Mouse (Mus musculus): ENCODE results near the gene Npas3. TPM values are rescaled to one million over a fixed set of nuclear protein-coding genes. Genes with fewer than 3 reads are reported as not detected.

The Npas3 gene
- polyA plus RNA-seq (2014; fragmentation: Nextera tagmentation; extraction: Ambion mirVana), result 0.77 and 1.3 TPM in 2 replicates

DNA sequence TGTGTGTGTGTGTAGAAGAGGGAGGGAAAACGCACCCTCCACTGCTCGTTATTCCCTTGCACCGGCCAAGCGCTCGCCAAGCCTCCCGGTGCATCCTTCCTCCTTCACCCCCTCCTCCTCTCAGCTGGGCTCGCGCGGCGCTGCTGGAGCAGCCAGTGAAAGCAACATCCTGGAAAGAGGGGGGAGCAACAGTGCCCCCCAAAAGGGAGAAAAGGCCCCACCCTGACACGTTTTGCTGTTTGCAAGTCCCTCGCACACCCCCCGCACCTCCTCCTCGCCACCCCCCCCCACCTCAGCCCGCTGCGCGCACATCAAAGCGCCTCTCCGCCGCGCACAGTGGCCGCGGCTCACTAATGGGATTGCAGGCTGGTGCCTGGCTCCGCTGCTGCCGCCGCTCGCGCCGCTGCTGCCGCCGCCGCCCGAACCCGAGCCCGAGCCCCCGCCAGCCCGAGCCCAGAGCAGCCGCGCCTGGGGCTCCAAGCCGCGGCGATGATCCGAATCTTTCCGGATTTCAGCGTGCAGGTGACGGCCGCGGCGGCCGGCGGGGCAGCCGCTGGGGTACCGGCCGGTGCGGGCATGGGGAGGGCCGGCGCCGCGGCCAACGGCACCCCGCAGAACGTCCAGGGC, at the start of gene Npas3:
Gene Npas3, plus strand, starts transcription at position 577 of the 627 bp plus-strand sequence.
- no peaks in the 10 kb centered on the region for H3K9me3 ChIP-seq (replicated peaks; ENCODE audit: control insufficient read depth, low read length)
- no peaks in the 10 kb centered on the region for H3K36me3 ChIP-seq (ENCODE audit: control insufficient read depth, insufficient read depth, low read length)
- H3K27me3 ChIP-seq (ENCODE audit: control insufficient read depth, insufficient read depth, low read length), result peaks cover 60% of the 10 kb centered on the region
- H3K9ac ChIP-seq (ENCODE audit: low read depth, low read length), result peak within 1 kb of the TSS; percentile 54
- no peak within 1 kb of the TSS for H3K27ac ChIP-seq (ENCODE audit: low read depth, low read length)
- H3K4me1 ChIP-seq (ENCODE audit: control insufficient read depth, insufficient read depth, low read length), result peaks cover 5% of the 10 kb centered on the region
- H3K4me3 ChIP-seq (ENCODE audit: low read depth, low read length), result peak within 1 kb of the TSS; percentile 58
- H3K4me2 ChIP-seq, result peak within 1 kb of the TSS; percentile 95
- under 1% methylated on average over 57 of the region's 62 CpGs for WGBS (ENCODE audit: insufficient replicate concordance)
- no peak for ATAC-seq (replicated peaks; ENCODE audit: insufficient number of reproducible peaks, low FRiP score, low TSS enrichment)

DNA sequence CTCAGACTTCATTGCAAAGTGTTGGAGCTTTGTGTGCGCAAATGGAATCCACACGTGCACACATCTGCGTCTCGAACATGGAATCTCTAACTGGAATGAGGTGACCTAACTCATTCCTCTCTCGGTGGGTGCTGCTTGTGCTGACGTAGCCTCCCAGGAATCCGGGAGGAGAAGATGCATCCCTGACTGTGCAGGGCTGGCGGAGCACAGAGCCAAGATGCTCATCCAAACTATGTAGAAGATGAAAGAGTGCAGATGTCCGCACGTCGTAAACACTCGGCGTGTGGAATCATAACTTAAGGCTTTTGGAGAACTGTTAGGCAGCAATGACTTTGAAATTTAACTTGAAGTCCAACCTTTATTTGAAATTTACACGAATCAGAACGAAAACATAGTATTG, 31.3 kb upstream of the Npas3 start:
- no peak for ATAC-seq (replicated peaks; ENCODE audit: insufficient number of reproducible peaks, low FRiP score, low TSS enrichment)
- WGBS (ENCODE audit: insufficient replicate concordance), result 84% methylated on average over 15 of the region's 15 CpGs
- no peaks in the 10 kb centered on the region for H3K27me3 ChIP-seq (ENCODE audit: control insufficient read depth, insufficient read depth, low read length)

DNA sequence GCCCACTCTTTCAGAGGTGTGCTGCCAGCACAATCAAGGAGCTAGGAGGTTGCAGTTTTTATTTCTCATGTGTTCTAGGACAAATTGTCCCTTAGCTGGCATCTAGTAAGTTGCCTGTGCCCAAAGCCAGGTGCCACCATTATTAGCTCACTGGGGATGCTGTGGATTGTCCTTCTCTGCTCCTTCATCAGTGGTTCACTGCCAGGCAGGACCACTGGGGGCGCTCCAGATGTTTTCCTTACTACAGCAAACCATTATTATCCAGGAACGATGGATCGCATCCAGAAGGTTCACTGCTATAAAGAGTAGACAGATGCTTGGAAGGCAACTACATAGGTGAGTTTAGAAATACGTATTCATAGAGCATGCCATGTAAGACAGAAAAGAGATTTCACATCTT, 25.7 kb upstream of the Npas3 start:
- Histone ChIP-seq H3K4me2 (no peak overlapping the region), H3K4me1 (ENCODE audit: control insufficient read depth, insufficient read depth, low read length) (no peaks in the 10 kb centered on the region), H3K27ac (ENCODE audit: low read depth, low read length) (no peak overlapping the region), H3K27me3 (ENCODE audit: control insufficient read depth, insufficient read depth, low read length) (no peaks in the 10 kb centered on the region), H3K4me3 (ENCODE audit: low read depth, low read length) (no peak overlapping the region), H3K9ac (ENCODE audit: low read depth, low read length) (no peak overlapping the region), H3K36me3 (ENCODE audit: control insufficient read depth, insufficient read depth, low read length) (no peaks in the 10 kb centered on the region), H3K9me3 (replicated peaks; ENCODE audit: control insufficient read depth, low read length) (no peaks in the 10 kb centered on the region)
- ATAC-seq (replicated peaks; ENCODE audit: insufficient number of reproducible peaks, low FRiP score, low TSS enrichment), result no peak
- 65% methylated on average over 4 of the region's 4 CpGs for WGBS (ENCODE audit: insufficient replicate concordance)

More for the DNA sequence above, 31.3 kb upstream of the Npas3 start:
- no peaks in the 10 kb centered on the region for H3K36me3 ChIP-seq (ENCODE audit: control insufficient read depth, insufficient read depth, low read length)
- H3K9me3 ChIP-seq (replicated peaks; ENCODE audit: control insufficient read depth, low read length), result no peaks in the 10 kb centered on the region
- H3K4me1 ChIP-seq (ENCODE audit: control insufficient read depth, insufficient read depth, low read length), result no peaks in the 10 kb centered on the region
- no peak overlapping the region for H3K4me2 ChIP-seq
- no peak overlapping the region for H3K9ac ChIP-seq (ENCODE audit: low read depth, low read length)
- no peak overlapping the region for H3K4me3 ChIP-seq (ENCODE audit: low read depth, low read length)
- no peak overlapping the region for H3K27ac ChIP-seq (ENCODE audit: low read depth, low read length)

DNA sequence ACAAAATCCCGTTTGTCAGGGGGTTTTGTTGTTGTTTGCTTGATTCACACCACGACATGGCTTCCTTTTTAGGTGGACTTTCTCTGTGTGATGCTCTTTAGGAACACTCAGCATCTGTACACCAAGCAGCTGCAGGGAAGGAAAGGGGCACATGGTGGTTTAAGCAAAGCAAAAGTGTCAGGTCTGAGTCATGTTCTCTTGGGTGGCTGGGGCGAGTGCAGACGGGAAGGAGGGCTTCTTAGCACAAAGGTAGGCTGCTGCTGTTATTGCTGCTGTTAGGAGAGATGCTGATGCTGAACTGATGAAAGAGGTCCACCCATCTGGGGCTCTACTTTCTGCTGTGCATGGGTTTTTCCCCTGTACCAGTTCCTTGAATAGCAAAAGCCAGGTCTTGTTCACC, 21.1 kb upstream of the Npas3 start:
- Histone ChIP-seq H3K4me2 (no peak overlapping the region), H3K4me1 (ENCODE audit: control insufficient read depth, insufficient read depth, low read length) (no peaks in the 10 kb centered on the region), H3K9ac (ENCODE audit: low read depth, low read length) (no peak overlapping the region), H3K4me3 (ENCODE audit: low read depth, low read length) (no peak overlapping the region), H3K27me3 (ENCODE audit: control insufficient read depth, insufficient read depth, low read length) (no peaks in the 10 kb centered on the region), H3K27ac (ENCODE audit: low read depth, low read length) (no peak overlapping the region), H3K36me3 (ENCODE audit: control insufficient read depth, insufficient read depth, low read length) (no peaks in the 10 kb centered on the region), H3K9me3 (replicated peaks; ENCODE audit: control insufficient read depth, low read length) (no peaks in the 10 kb centered on the region)
- WGBS (ENCODE audit: insufficient replicate concordance), result 58% methylated on average over 4 of the region's 4 CpGs
- no peak for ATAC-seq (replicated peaks; ENCODE audit: insufficient number of reproducible peaks, low FRiP score, low TSS enrichment)

DNA sequence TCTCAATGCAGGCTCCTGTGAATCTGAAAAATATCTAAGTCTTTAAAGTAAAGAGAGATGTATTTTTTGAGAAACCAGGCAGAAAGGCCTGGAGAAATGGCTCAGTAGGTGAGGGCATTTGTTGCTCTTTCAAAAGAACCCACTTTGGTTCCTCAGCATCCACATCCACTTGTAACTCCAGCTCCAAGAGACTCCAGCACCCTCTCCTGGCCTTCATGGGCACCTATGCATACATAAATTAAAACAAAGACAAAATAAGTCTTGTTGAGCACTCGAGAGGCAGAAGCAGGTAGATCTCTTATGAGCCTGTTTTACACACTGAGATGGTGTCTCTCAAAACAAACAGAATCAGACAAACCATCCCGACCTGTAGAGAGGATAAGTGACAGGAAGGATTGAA, 19.1 kb upstream of the Npas3 start:
- Histone ChIP-seq H3K9ac (ENCODE audit: low read depth, low read length) (no peak overlapping the region), H3K4me3 (ENCODE audit: low read depth, low read length) (no peak overlapping the region)
- 59% methylated on average over 2 of the region's 2 CpGs for WGBS (ENCODE audit: insufficient replicate concordance)

DNA sequence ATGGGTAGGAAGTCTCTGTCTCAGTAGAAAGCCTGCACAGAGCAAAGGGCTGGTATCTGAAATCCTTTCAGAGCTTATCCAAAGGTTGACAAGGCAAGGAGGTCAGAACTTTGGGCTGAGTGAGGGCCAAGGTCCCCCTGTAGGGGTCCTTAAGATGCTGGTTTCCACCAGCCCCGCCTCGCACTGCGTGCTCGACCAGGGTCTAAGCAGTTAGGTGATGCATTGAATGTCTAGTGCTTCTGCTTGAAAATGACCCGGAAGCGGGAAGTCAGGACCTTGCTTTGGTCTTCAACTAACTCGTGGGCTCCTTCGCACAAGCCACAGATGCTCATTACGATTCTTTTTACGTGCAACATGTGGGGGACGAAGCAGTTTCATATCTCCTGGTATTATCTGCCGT, 2.3 kb upstream of the Npas3 start:
- Histone ChIP-seq H3K4me1 (ENCODE audit: control insufficient read depth, insufficient read depth, low read length) (peaks cover 5% of the 10 kb centered on the region), H3K27me3 (ENCODE audit: control insufficient read depth, insufficient read depth, low read length) (peaks cover 60% of the 10 kb centered on the region), H3K36me3 (ENCODE audit: control insufficient read depth, insufficient read depth, low read length) (no peaks in the 10 kb centered on the region), H3K4me3 (ENCODE audit: low read depth, low read length) (peak overlapping the region; percentile 58), H3K27ac (ENCODE audit: low read depth, low read length) (no peak overlapping the region), H3K9ac (ENCODE audit: low read depth, low read length) (no peak overlapping the region), H3K9me3 (replicated peaks; ENCODE audit: control insufficient read depth, low read length) (no peaks in the 10 kb centered on the region), H3K4me2 (peak overlapping the region; percentile 95)
- ATAC-seq (replicated peaks; ENCODE audit: insufficient number of reproducible peaks, low FRiP score, low TSS enrichment), result no peak
- WGBS (ENCODE audit: insufficient replicate concordance), result under 1% methylated on average over 12 of the region's 12 CpGs

More for the DNA sequence above, 19.1 kb upstream of the Npas3 start:
- no peak overlapping the region for H3K4me2 ChIP-seq
- no peaks in the 10 kb centered on the region for H3K36me3 ChIP-seq (ENCODE audit: control insufficient read depth, insufficient read depth, low read length)
- H3K27ac ChIP-seq (ENCODE audit: low read depth, low read length), result no peak overlapping the region
- H3K4me1 ChIP-seq (ENCODE audit: control insufficient read depth, insufficient read depth, low read length), result no peaks in the 10 kb centered on the region
- H3K27me3 ChIP-seq (ENCODE audit: control insufficient read depth, insufficient read depth, low read length), result no peaks in the 10 kb centered on the region
- ATAC-seq (replicated peaks; ENCODE audit: insufficient number of reproducible peaks, low FRiP score, low TSS enrichment), result no peak
- H3K9me3 ChIP-seq (replicated peaks; ENCODE audit: control insufficient read depth, low read length), result no peaks in the 10 kb centered on the region

DNA sequence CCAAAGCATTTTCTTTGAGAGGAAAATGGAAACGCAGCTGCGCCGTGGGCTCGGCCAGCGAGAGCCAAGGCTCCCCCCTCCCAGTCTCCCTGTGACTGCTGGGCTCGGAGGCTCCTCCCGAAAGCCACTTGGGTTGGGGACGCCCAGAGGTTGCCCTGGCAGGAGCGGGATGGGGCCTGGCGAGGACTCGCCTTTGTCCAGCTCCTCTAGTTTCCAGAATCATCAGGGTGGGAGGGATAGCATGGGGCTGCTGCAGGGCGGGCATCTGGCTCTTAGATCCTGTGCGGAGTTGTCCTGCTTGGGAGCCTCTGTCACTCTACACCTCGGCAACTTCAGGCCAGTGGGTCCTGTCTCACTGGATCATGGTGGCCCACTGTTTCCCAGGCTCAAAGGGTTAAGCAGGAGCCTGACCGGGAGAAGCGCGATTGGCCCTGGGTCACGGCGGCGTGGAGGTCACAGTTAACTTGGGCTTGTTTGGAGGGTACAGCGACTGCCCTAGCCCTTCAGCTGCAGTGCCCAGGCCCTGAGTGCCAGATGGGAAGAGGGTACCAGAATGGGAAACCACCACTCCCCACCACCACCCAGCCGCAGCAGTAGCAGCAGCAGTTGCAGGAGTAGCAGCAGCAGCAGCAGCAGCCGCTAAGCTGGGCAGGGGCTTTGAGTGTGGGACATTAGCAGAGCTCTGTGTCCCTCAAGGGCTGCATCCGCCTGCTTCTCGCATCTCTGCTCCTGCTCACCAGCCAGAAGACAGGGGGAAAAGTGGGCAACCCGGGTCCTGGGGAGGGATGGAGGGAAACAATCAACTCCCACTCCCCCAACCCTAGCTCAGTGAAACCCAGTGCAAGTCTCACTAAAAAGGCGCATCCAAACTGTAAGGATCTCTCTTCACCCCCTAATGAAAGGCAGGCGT, 1.6 kb upstream of the Npas3 start:
- H3K4me1 ChIP-seq (ENCODE audit: control insufficient read depth, insufficient read depth, low read length), result peaks cover 5% of the 10 kb centered on the region
- peak overlapping the region; percentile 58 for H3K4me3 ChIP-seq (ENCODE audit: low read depth, low read length)
- under 1% methylated on average over 28 of the region's 28 CpGs for WGBS (ENCODE audit: insufficient replicate concordance)
- H3K27me3 ChIP-seq (ENCODE audit: control insufficient read depth, insufficient read depth, low read length), result peaks cover 63% of the 10 kb centered on the region
- no peak overlapping the region for H3K27ac ChIP-seq (ENCODE audit: low read depth, low read length)
- no peaks in the 10 kb centered on the region for H3K9me3 ChIP-seq (replicated peaks; ENCODE audit: control insufficient read depth, low read length)
- 0 out of 2 replicates have a peak overlapping the region, but pooled peaks have one; percentile 28 for H3K9ac ChIP-seq (ENCODE audit: low read depth, low read length)
- H3K4me2 ChIP-seq, result peak overlapping the region; percentile 95
- no peak for ATAC-seq (replicated peaks; ENCODE audit: insufficient number of reproducible peaks, low FRiP score, low TSS enrichment)
- no peaks in the 10 kb centered on the region for H3K36me3 ChIP-seq (ENCODE audit: control insufficient read depth, insufficient read depth, low read length)

DNA sequence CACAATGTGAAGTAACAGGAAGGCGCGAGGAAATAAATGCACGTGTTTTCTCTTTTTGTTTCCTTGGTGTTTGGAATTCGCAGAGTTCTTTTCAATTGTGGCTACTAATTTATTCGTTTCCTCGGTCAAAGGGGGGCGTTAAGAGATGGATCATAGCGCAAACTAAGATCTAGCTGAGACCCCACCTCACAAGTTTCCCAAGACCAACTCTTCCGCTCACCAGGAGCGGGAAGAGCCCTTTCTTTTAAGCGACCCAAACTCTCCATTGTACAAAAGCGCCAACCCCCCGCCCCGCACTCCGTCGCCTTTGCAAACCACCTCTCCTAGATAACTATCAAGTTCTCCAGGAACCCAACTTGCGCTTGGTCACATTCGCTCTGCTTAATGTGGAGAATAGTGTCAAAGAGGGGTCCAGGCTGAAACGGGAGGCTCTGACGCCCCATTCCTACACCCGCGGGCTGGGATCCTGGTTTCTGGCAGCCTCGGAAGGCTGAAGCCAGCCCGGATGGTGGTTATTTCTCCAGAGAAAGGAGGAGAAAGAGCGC, 914 bp upstream of the Npas3 start:
- ATAC-seq (replicated peaks; ENCODE audit: insufficient number of reproducible peaks, low FRiP score, low TSS enrichment), result no peak
- peaks cover 5% of the 10 kb centered on the region for H3K4me1 ChIP-seq (ENCODE audit: control insufficient read depth, insufficient read depth, low read length)
- H3K4me2 ChIP-seq, result peak overlapping the region; percentile 95
- no peak overlapping the region for H3K9ac ChIP-seq (ENCODE audit: low read depth, low read length)
- H3K27ac ChIP-seq (ENCODE audit: low read depth, low read length), result no peak overlapping the region
- H3K9me3 ChIP-seq (replicated peaks; ENCODE audit: control insufficient read depth, low read length), result no peaks in the 10 kb centered on the region
- no peaks in the 10 kb centered on the region for H3K36me3 ChIP-seq (ENCODE audit: control insufficient read depth, insufficient read depth, low read length)
- peaks cover 60% of the 10 kb centered on the region for H3K27me3 ChIP-seq (ENCODE audit: control insufficient read depth, insufficient read depth, low read length)
- H3K4me3 ChIP-seq (ENCODE audit: low read depth, low read length), result peak overlapping the region; percentile 58
- under 1% methylated on average over 25 of the region's 25 CpGs for WGBS (ENCODE audit: insufficient replicate concordance)
